Mouse (Mus musculus) heart, postnatal 0 days (tissue): ENCODE data around the gene Hmgcs1.

Source experiments
- CTCF ChIP-seq: IDR thresholded peaks from 2 replicates; pipeline ENCODE4 v1.5.1; 2016; ENCODE audit warnings: antibody characterized with exemption, control low read depth, low read depth
- EP300 ChIP-seq: IDR thresholded peaks from 2 replicates; pipeline ENCODE4 v1.6.1; 2016; ENCODE audit warnings: antibody characterized with exemption, low read depth

GRCm38 (mm10) chr13:119710268-119710610, 20.1 kb downstream of the Hmgcs1 start:
- no peak for TF ChIP-seq EP300
- no peak for TF ChIP-seq CTCF
